Comparison of ENCODE assay signal across 8 mouse cellular contexts in genomic region chr6:85452816-85453215, GRCm38 (mm10). TPM values are rescaled to one million over a fixed set of nuclear protein-coding genes. Genes with fewer than 3 reads are reported as not detected.
DNase-seq lines count a peak whose midpoint lies in the region; ATAC-seq and TF ChIP-seq lines count a peak whose summit lies in the region.

No protein-coding gene starts in this region.

- H3K4me2 ChIP-seq in embryonic facial prominence, embryonic 15.5 days (replicated peaks) = peak overlapping the region; percentile 97
- peak overlapping the region; percentile 96 for H3K4me2 ChIP-seq in limb, embryonic 14.5 days (replicated peaks; ENCODE audit: low read depth, low read length, severe bottlenecking)
- peak overlapping the region; percentile 57 for H3K4me2 ChIP-seq in stomach, embryonic 14.5 days (replicated peaks; ENCODE audit: low read depth, low read length)

- no peak for TF ChIP-seq POLR2A in limb, embryonic 14.5 days (IDR thresholded peaks at IDR 0.05; ENCODE audit: borderline replicate concordance, extremely low read depth, insufficient read depth, insufficient read length)

- peak; percentile 12 for DNase-seq in kidney, adult 11 months
- no peak for DNase-seq in kidney, adult 8-10 months
- no peak for DNase-seq in ES-E14 (ENCODE audit: low read depth, low spot score)
- DNase-seq in limb, embryonic 14.5 days (ENCODE audit: low spot score) = no peak
- DNase-seq in frontal cortex, postnatal 10 days (ENCODE audit: low spot score in 2 of 2) = no peak
- no peak for DNase-seq in thymus, postnatal 10 days (ENCODE audit: low spot score in 2 of 2)

- WGBS in embryonic facial prominence, embryonic 15.5 days = 7% methylated on average over 7 of the region's 7 CpGs
- WGBS in limb, embryonic 14.5 days = 9% methylated on average over 7 of the region's 7 CpGs
- 7% methylated on average over 7 of the region's 7 CpGs for WGBS in stomach, embryonic 14.5 days

- H3K9me3 ChIP-seq in ES-E14 (ENCODE audit: control insufficient read depth, insufficient read depth, low read depth, low read length) = no peaks in the 10 kb centered on the region
- no peaks in the 10 kb centered on the region for H3K9me3 ChIP-seq in embryonic facial prominence, embryonic 15.5 days (replicated peaks)
- no peaks in the 10 kb centered on the region for H3K9me3 ChIP-seq in limb, embryonic 14.5 days (ENCODE audit: control insufficient read depth, low read length)
- no peaks in the 10 kb centered on the region for H3K9me3 ChIP-seq in stomach, embryonic 14.5 days (ENCODE audit: control insufficient read depth, low read depth, low read length)

- ATAC-seq in embryonic facial prominence, embryonic 15.5 days (ENCODE audit: insufficient number of reproducible peaks, low FRiP score, low TSS enrichment, low read depth) = no peak
- no peak for ATAC-seq in limb, embryonic 14.5 days (ENCODE audit: low FRiP score, low read depth)
- no peak for ATAC-seq in stomach, embryonic 14.5 days (ENCODE audit: insufficient number of reproducible peaks, insufficient read depth, low FRiP score, low read depth)

- H3K36me3 ChIP-seq in ES-E14 (ENCODE audit: control insufficient read depth, insufficient read depth, low read length, poor library complexity, severe bottlenecking) = peaks cover 5% of the 10 kb centered on the region; the same call in 1 of the 2 replicates
- H3K36me3 ChIP-seq in embryonic facial prominence, embryonic 15.5 days = 0 out of 2 replicates have a peak, but pooled peaks cover 3% of the 10 kb centered on the region
- no peaks in the 10 kb centered on the region for H3K36me3 ChIP-seq in limb, embryonic 14.5 days (ENCODE audit: control insufficient read depth, insufficient read depth, low read length)
- no peaks in the 10 kb centered on the region for H3K36me3 ChIP-seq in stomach, embryonic 14.5 days (ENCODE audit: control insufficient read depth, insufficient read depth, low read length)

- H3K4me1 ChIP-seq in ES-E14 (ENCODE audit: control insufficient read depth in 2 of 2, insufficient read depth in 2 of 2, low read length in 2 of 2, poor library complexity in 1 of 2) = peaks cover 2 to 5% of the 10 kb centered on the region in 2 experiments; a peak in 2 of 4 replicates
- peaks cover 33% of the 10 kb centered on the region for H3K4me1 ChIP-seq in embryonic facial prominence, embryonic 15.5 days
- peaks cover 25% of the 10 kb centered on the region for H3K4me1 ChIP-seq in limb, embryonic 14.5 days (ENCODE audit: control insufficient read depth, insufficient read depth, low read length)
- peaks cover 10% of the 10 kb centered on the region; the same call in 1 of the 2 replicates for H3K4me1 ChIP-seq in stomach, embryonic 14.5 days (ENCODE audit: control insufficient read depth, insufficient read depth, low read length)

- peak overlapping the region; percentile 99 for H3K9ac ChIP-seq in ES-E14 (ENCODE audit: insufficient read depth, low read depth, low read length, poor library complexity, severe bottlenecking)
- H3K9ac ChIP-seq in embryonic facial prominence, embryonic 15.5 days = peak overlapping the region; percentile 82
- H3K9ac ChIP-seq in limb, embryonic 14.5 days (ENCODE audit: low read depth, low read length, severe bottlenecking) = peak overlapping the region; percentile 84
- peak overlapping the region; percentile 87 for H3K9ac ChIP-seq in stomach, embryonic 14.5 days (replicated peaks; ENCODE audit: low read depth, low read length)

- peak overlapping the region; percentile 88 to 95 for H3K4me3 ChIP-seq in ES-E14 (ENCODE audit: insufficient read depth in 1 of 2, low read depth in 1 of 2, low read length in 2 of 2, poor library complexity in 1 of 2, severe bottlenecking in 1 of 2)
- H3K4me3 ChIP-seq in embryonic facial prominence, embryonic 15.5 days (replicated peaks) = peak overlapping the region; percentile 84
- peak overlapping the region; percentile 80 for H3K4me3 ChIP-seq in limb, embryonic 14.5 days (replicated peaks; ENCODE audit: low read length)
- H3K4me3 ChIP-seq in stomach, embryonic 14.5 days (ENCODE audit: low read depth, low read length) = peak overlapping the region; percentile 84

- no peaks in the 10 kb centered on the region for H3K27me3 ChIP-seq in embryonic facial prominence, embryonic 15.5 days
- no peaks in the 10 kb centered on the region for H3K27me3 ChIP-seq in limb, embryonic 14.5 days (ENCODE audit: control insufficient read depth, insufficient read depth, low read length)
- H3K27me3 ChIP-seq in stomach, embryonic 14.5 days (ENCODE audit: control insufficient read depth, insufficient read depth, low read length) = no peaks in the 10 kb centered on the region

- H3K27ac ChIP-seq in ES-E14 (ENCODE audit: insufficient read depth, low read depth, low read length, poor library complexity, severe bottlenecking) = no peak overlapping the region
- no peak overlapping the region for H3K27ac ChIP-seq in embryonic facial prominence, embryonic 15.5 days (replicated peaks)
- no peak overlapping the region for H3K27ac ChIP-seq in limb, embryonic 14.5 days (replicated peaks; ENCODE audit: low read depth, low read length)
- peak overlapping the region; percentile 93; the same call in 1 of the 2 replicates for H3K27ac ChIP-seq in stomach, embryonic 14.5 days (ENCODE audit: low read length)

- in situ Hi-C loops in ES-E14 (cut with MboI; ENCODE audit: low sequenced_read_pairs in 2 of 2, unreplicated experiment in 2 of 2) = no loop called here

TF ChIP-seq in ES-E14, 5 proteins besides CTCF, POLR2A, EP300 and RAD21:
- TF ChIP-seq ZC3H11A (IDR thresholded peaks at IDR 0.05; ENCODE audit: borderline replicate concordance, low read depth, low read length) (no peak), HCFC1 (IDR thresholded peaks at IDR 0.05; ENCODE audit: borderline replicate concordance, insufficient read depth, low read length) (no peak), CHD2 (IDR thresholded peaks at IDR 0.05; ENCODE audit: low read depth, low read length) (no peak), MAFK (IDR thresholded peaks at IDR 0.05; ENCODE audit: insufficient read depth, low read depth, low read length) (no peak), ZNF384 (IDR thresholded peaks at IDR 0.05; ENCODE audit: low read depth, low read length) (no peak)

RNA-seq across cellular contexts. Expression of gene Pradc1, which starts 1.0 kb away (rescaled TPM):
- total RNA-seq in ES-E14 (2012; rRNA removed) = 17.2 and 23.4 TPM in 2 replicates
- 38.0 and 42.4 TPM in 2 replicates for polyA plus RNA-seq in embryonic facial prominence, embryonic 15.5 days (2015; fragmentation: Nextera tagmentation; extraction: Ambion mirVana)
- polyA plus RNA-seq in limb, embryonic 14.5 days (2012; rRNA removed) = 27.6 and 30.0 TPM in 2 replicates
- polyA plus RNA-seq in limb, embryonic 14.5 days (2014; fragmentation: Nextera tagmentation; extraction: Ambion mirVana) = 26.8 and 29.6 TPM in 2 replicates
- polyA plus RNA-seq in stomach, embryonic 14.5 days (2014; fragmentation: Nextera tagmentation; extraction: Ambion mirVana) = 23.9 and 25.2 TPM in 2 replicates

RNA-seq across cellular contexts. Expression of gene Cct7, which starts 1.5 kb away (rescaled TPM):
- 493 and 584 TPM in 2 replicates for total RNA-seq in ES-E14 (2012; rRNA removed)
- 440 and 448 TPM in 2 replicates for polyA plus RNA-seq in embryonic facial prominence, embryonic 15.5 days (2015; fragmentation: Nextera tagmentation; extraction: Ambion mirVana)
- polyA plus RNA-seq in limb, embryonic 14.5 days (2012; rRNA removed) = 203 and 247 TPM in 2 replicates
- 416 and 417 TPM in 2 replicates for polyA plus RNA-seq in limb, embryonic 14.5 days (2014; fragmentation: Nextera tagmentation; extraction: Ambion mirVana)
- 433 and 457 TPM in 2 replicates for polyA plus RNA-seq in stomach, embryonic 14.5 days (2014; fragmentation: Nextera tagmentation; extraction: Ambion mirVana)

RNA-seq across cellular contexts. Expression of gene Smyd5, which starts 21.0 kb away (rescaled TPM):
- 94.1 and 125 TPM in 2 replicates for total RNA-seq in ES-E14 (2012; rRNA removed)
- 47.8 and 51.9 TPM in 2 replicates for polyA plus RNA-seq in embryonic facial prominence, embryonic 15.5 days (2015; fragmentation: Nextera tagmentation; extraction: Ambion mirVana)
- 69.5 and 76.0 TPM in 2 replicates for polyA plus RNA-seq in limb, embryonic 14.5 days (2012; rRNA removed)
- 40.2 and 45.4 TPM in 2 replicates for polyA plus RNA-seq in limb, embryonic 14.5 days (2014; fragmentation: Nextera tagmentation; extraction: Ambion mirVana)
- polyA plus RNA-seq in stomach, embryonic 14.5 days (2014; fragmentation: Nextera tagmentation; extraction: Ambion mirVana) = 43.6 and 45.8 TPM in 2 replicates

RNA-seq across cellular contexts. Expression of gene Noto, which starts 29.1 kb away (rescaled TPM):
- not detected in 2 replicates for total RNA-seq in ES-E14 (2012; rRNA removed)
- not detected in 2 replicates for polyA plus RNA-seq in embryonic facial prominence, embryonic 15.5 days (2015; fragmentation: Nextera tagmentation; extraction: Ambion mirVana)
- not detected in 2 replicates for polyA plus RNA-seq in limb, embryonic 14.5 days (2012; rRNA removed)
- not detected in 2 replicates for polyA plus RNA-seq in limb, embryonic 14.5 days (2014; fragmentation: Nextera tagmentation; extraction: Ambion mirVana)
- polyA plus RNA-seq in stomach, embryonic 14.5 days (2014; fragmentation: Nextera tagmentation; extraction: Ambion mirVana) = not detected in 2 replicates

RNA-seq across cellular contexts. Expression of gene Fbxo41, which starts 50.0 kb away (rescaled TPM):
- total RNA-seq in ES-E14 (2012; rRNA removed) = 0.54 and 0.85 TPM in 2 replicates
- polyA plus RNA-seq in embryonic facial prominence, embryonic 15.5 days (2015; fragmentation: Nextera tagmentation; extraction: Ambion mirVana) = 0.26 and 0.33 TPM in 2 replicates
- polyA plus RNA-seq in limb, embryonic 14.5 days (2012; rRNA removed) = 1.7 and 2.5 TPM in 2 replicates
- polyA plus RNA-seq in limb, embryonic 14.5 days (2014; fragmentation: Nextera tagmentation; extraction: Ambion mirVana) = 0.45 and 0.48 TPM in 2 replicates
- 0.36 and 0.42 TPM in 2 replicates for polyA plus RNA-seq in stomach, embryonic 14.5 days (2014; fragmentation: Nextera tagmentation; extraction: Ambion mirVana)
